Mouse (Mus musculus) bone marrow, adult 2 months (tissue): ENCODE data around the gene Mok.

Experiments
- CTCF ChIP-seq: fragments of 200-500 bp; IDR thresholded peaks from 2 replicates; pipeline ENCODE4 v1.5.1; 2011; ENCODE audit warnings: low read length, control low read depth; ENCODE audit not compliant: control insufficient read depth, insufficient read depth
- POLR2A ChIP-seq: fragments of 200-500 bp; IDR thresholded peaks from 2 replicates; pipeline ENCODE4 v1.6.1; 2011; ENCODE audit warnings: low read depth, mild to moderate bottlenecking, control low read depth, low read length, borderline replicate concordance; ENCODE audit not compliant: control insufficient read depth

DNA sequence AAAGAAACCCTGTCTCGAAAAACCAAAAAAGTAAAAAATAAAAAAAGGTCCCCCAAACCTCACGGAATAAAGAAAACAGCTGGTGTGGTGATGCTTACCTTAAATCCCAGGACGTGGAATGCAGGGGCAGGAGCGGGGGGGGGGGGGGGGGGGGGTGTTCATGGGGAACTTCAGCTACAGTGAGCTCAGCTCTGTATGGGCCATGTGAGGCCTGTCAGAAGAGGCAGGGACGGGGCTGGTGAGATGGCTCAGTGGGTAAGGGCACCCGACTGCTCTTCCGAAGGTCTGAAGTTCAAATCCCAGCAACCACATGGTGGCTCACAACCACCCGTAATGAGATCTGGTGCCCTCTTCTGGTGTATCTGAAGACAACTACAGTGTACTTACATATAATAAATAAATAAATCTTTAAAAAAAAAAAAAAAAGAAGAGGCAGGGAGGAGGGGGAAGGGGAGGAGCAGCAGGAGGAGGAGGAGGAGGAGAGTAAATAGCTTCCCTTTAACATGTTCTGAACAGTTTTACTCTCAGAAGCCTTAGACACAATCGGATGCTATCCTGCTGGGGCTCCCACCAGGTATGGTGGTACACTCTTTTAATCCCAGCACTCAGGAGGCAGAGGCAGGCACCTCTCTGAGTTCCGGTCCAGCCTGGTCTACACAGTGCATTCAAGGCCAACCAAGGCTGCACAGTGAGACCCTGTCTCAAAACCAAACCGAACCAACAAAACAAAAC lies 10.3 kb downstream of the Mok start:
- no peak for TF ChIP-seq POLR2A
- no peak for TF ChIP-seq CTCF
